Mouse (Mus musculus): ENCODE data around the gene Slc12a1. TPM values are rescaled to one million over a fixed set of nuclear protein-coding genes. Genes with fewer than 3 reads are reported as not detected.

Gene Slc12a1
- total and polyA plus RNA-seq, 2 experiments from 2014 or later, result not detected

- no peaks in the 10 kb centered on the region for H3K4me1 ChIP-seq (ENCODE audit: control insufficient read depth, insufficient read depth)
- DNase-seq (ENCODE audit: low spot score), result peak; percentile 43
- no peak overlapping the region for H3K27ac ChIP-seq (ENCODE audit: low read depth)
- 21% methylated on average over 9 of the region's 9 CpGs for whole genome bisulfite sequencing
- no peak overlapping the region for H3K4me3 ChIP-seq (ENCODE audit: low read depth, low read length)
- H3K4me2 ChIP-seq (ENCODE audit: low read depth, low read length), result no peak overlapping the region
- no peaks in the 10 kb centered on the region for H3K9me3 ChIP-seq (replicated peaks; ENCODE audit: control insufficient read depth, low read length)
- H3K27me3 ChIP-seq (ENCODE audit: control insufficient read depth, insufficient read depth, low read length), result no peaks in the 10 kb centered on the region
- no peak for ATAC-seq (ENCODE audit: insufficient read depth, low read depth)
- H3K36me3 ChIP-seq (replicated peaks; ENCODE audit: control insufficient read depth, insufficient read depth, low read length), result no peaks in the 10 kb centered on the region
- no peak for TF ChIP-seq EP300 (IDR thresholded peaks at IDR 0.05; ENCODE audit: low read depth)
- no peak for TF ChIP-seq CTCF (IDR thresholded peaks at IDR 0.05; ENCODE audit: low read depth)
- H3K9ac ChIP-seq (replicated peaks; ENCODE audit: low read depth, low read length), result no peak overlapping the region
Measured at GRCm38 (mm10) chr2:125263753-125264152, 111.4 kb downstream of the Slc12a1 start.

GRCm38 (mm10) chr2:125268876-125269275 lies 116.6 kb downstream of the Slc12a1 start:
- no peak for TF ChIP-seq EP300 (IDR thresholded peaks at IDR 0.05; ENCODE audit: low read depth)
- TF ChIP-seq CTCF (IDR thresholded peaks at IDR 0.05; ENCODE audit: low read depth), result no peak
- 54% methylated on average over 1 of the region's 1 CpGs for WGBS
- ATAC-seq (ENCODE audit: insufficient read depth, low read depth) (no peak), DNase-seq (ENCODE audit: low spot score) (no peak)
- H3K27me3 ChIP-seq (ENCODE audit: control insufficient read depth, insufficient read depth, low read length), result no peaks in the 10 kb centered on the region
- H3K9ac ChIP-seq (replicated peaks; ENCODE audit: low read depth, low read length), result no peak overlapping the region
- H3K36me3 ChIP-seq (replicated peaks; ENCODE audit: control insufficient read depth, insufficient read depth, low read length), result no peaks in the 10 kb centered on the region
- H3K27ac ChIP-seq (ENCODE audit: low read depth), result no peak overlapping the region
- H3K4me2 ChIP-seq (ENCODE audit: low read depth, low read length), result no peak overlapping the region
- H3K9me3 ChIP-seq (replicated peaks; ENCODE audit: control insufficient read depth, low read length), result 0 out of 2 replicates have a peak, but pooled peaks cover 5% of the 10 kb centered on the region
- H3K4me1 ChIP-seq (ENCODE audit: control insufficient read depth, insufficient read depth), result no peaks in the 10 kb centered on the region
- H3K4me3 ChIP-seq (ENCODE audit: low read depth, low read length), result no peak overlapping the region

DNA sequence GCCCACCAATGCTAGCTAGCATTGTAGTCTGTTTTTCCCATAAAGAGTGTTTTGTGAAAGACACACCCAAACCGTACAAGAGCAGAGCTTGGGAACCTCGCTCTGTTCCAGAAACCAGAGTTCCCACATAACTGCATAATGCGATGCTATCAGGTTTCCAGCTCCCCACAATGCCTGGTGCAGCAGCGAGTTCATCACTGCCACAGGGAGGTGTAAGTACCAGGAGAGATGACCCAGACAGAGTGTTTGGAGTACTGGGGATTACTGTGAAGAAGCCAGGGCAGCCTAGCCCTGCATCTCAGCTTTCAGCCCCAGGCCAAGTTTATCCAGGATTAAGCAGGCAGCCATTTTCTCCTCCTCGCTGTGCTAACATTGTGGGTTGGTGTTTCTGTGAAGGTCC lies 123.3 kb downstream of the Slc12a1 start:
- ATAC-seq (ENCODE audit: insufficient read depth, low read depth) (no peak), DNase-seq (ENCODE audit: low spot score) (no peak)
- TF ChIP-seq EP300 (IDR thresholded peaks at IDR 0.05; ENCODE audit: low read depth) (no peak), CTCF (IDR thresholded peaks at IDR 0.05; ENCODE audit: low read depth) (no peak)
- Histone ChIP-seq H3K36me3 (replicated peaks; ENCODE audit: control insufficient read depth, insufficient read depth, low read length) (no peaks in the 10 kb centered on the region), H3K9ac (replicated peaks; ENCODE audit: low read depth, low read length) (no peak overlapping the region), H3K4me1 (ENCODE audit: control insufficient read depth, insufficient read depth) (peaks cover 4% of the 10 kb centered on the region; the same call in 1 of the 2 replicates), H3K4me2 (ENCODE audit: low read depth, low read length) (no peak overlapping the region), H3K4me3 (ENCODE audit: low read depth, low read length) (no peak overlapping the region), H3K27me3 (ENCODE audit: control insufficient read depth, insufficient read depth, low read length) (no peaks in the 10 kb centered on the region), H3K9me3 (replicated peaks; ENCODE audit: control insufficient read depth, low read length) (0 out of 2 replicates have a peak, but pooled peaks cover 5% of the 10 kb centered on the region), H3K27ac (ENCODE audit: low read depth) (no peak overlapping the region)
- WGBS, result 68% methylated on average over 5 of the region's 5 CpGs

- Histone ChIP-seq H3K4me3 (ENCODE audit: low read depth, low read length) (no peak overlapping the region), H3K9ac (replicated peaks; ENCODE audit: low read depth, low read length) (no peak overlapping the region), H3K36me3 (replicated peaks; ENCODE audit: control insufficient read depth, insufficient read depth, low read length) (no peaks in the 10 kb centered on the region), H3K27me3 (ENCODE audit: control insufficient read depth, insufficient read depth, low read length) (no peaks in the 10 kb centered on the region), H3K27ac (ENCODE audit: low read depth) (no peak overlapping the region), H3K9me3 (replicated peaks; ENCODE audit: control insufficient read depth, low read length) (0 out of 2 replicates have a peak, but pooled peaks cover under 1% of the 10 kb centered on the region), H3K4me2 (ENCODE audit: low read depth, low read length) (no peak overlapping the region), H3K4me1 (ENCODE audit: control insufficient read depth, insufficient read depth) (peaks cover 4% of the 10 kb centered on the region; the same call in 1 of the 2 replicates)
- no peak for ATAC-seq (ENCODE audit: insufficient read depth, low read depth)
- TF ChIP-seq CTCF (IDR thresholded peaks at IDR 0.05; ENCODE audit: low read depth), result no peak
- TF ChIP-seq EP300 (IDR thresholded peaks at IDR 0.05; ENCODE audit: low read depth), result no peak
- no peak for DNase-seq (ENCODE audit: low spot score)
- WGBS, result 84% methylated on average over 5 of the region's 5 CpGs
Measured at GRCm38 (mm10) chr2:125276692-125277091, 124.4 kb downstream of the Slc12a1 start.

DNA sequence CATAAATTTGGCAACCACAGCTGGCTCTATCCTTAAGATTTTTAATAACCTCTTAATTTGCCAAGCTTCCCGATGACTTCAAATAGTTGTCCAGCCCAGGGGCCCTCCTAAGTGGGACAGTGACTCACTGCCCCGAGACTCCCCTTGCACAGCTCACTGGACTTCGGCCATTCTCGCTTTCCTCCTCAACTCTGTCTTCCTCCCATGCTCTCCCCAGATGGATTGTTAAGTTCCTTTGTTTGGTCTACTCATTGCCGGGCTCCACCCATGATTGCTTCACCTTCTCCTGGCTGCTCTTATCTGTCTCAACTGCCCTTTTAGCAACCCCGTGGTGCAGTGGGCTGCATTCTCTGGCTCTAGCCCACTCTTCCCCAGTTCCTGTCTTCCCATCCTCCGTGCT lies 126.2 kb downstream of the Slc12a1 start:
- ATAC-seq (ENCODE audit: insufficient read depth, low read depth), result peak; percentile 30; the same call in 1 of the 2 replicates
- Histone ChIP-seq H3K36me3 (replicated peaks; ENCODE audit: control insufficient read depth, insufficient read depth, low read length) (no peaks in the 10 kb centered on the region), H3K9ac (replicated peaks; ENCODE audit: low read depth, low read length) (no peak overlapping the region), H3K4me2 (ENCODE audit: low read depth, low read length) (no peak overlapping the region), H3K27me3 (ENCODE audit: control insufficient read depth, insufficient read depth, low read length) (no peaks in the 10 kb centered on the region), H3K27ac (ENCODE audit: low read depth) (no peak overlapping the region), H3K4me1 (ENCODE audit: control insufficient read depth, insufficient read depth) (peaks cover 4% of the 10 kb centered on the region; the same call in 1 of the 2 replicates), H3K9me3 (replicated peaks; ENCODE audit: control insufficient read depth, low read length) (no peaks in the 10 kb centered on the region), H3K4me3 (ENCODE audit: low read depth, low read length) (no peak overlapping the region)
- 48% methylated on average over 7 of the region's 7 CpGs for WGBS
- no peak for TF ChIP-seq EP300 (IDR thresholded peaks at IDR 0.05; ENCODE audit: low read depth)
- TF ChIP-seq CTCF (IDR thresholded peaks at IDR 0.05; ENCODE audit: low read depth), result no peak
- DNase-seq (ENCODE audit: low spot score), result no peak

Other genes starting within 250 kb of the Slc12a1 start
- not detected in 2 replicates for gene Slc24a5, start 84.4 kb upstream of the Slc12a1 start, total RNA-seq (2014; rRNA removed; ENCODE audit: low replicate concordance)
- 0.82 and 1.1 TPM in 2 replicates for gene Slc24a5, start 84.4 kb upstream of the Slc12a1 start, polyA plus RNA-seq (2015; fragmentation: Nextera tagmentation; extraction: Ambion mirVana)
- gene Myef2, start 28.8 kb upstream of the Slc12a1 start, total RNA-seq (2014; rRNA removed; ENCODE audit: low replicate concordance), result 14.5 and 15.3 TPM in 2 replicates
- 24.3 and 25.9 TPM in 2 replicates for gene Myef2, start 28.8 kb upstream of the Slc12a1 start, polyA plus RNA-seq (2015; fragmentation: Nextera tagmentation; extraction: Ambion mirVana)
- not detected in 2 replicates for gene Ctxn2, start 15.8 kb upstream of the Slc12a1 start, total RNA-seq (2014; rRNA removed; ENCODE audit: low replicate concordance)
- not detected in 2 replicates for gene Ctxn2, start 15.8 kb upstream of the Slc12a1 start, polyA plus RNA-seq (2015; fragmentation: Nextera tagmentation; extraction: Ambion mirVana)
- gene Dut, start 94.7 kb downstream of the Slc12a1 start, total RNA-seq (2014; rRNA removed; ENCODE audit: low replicate concordance), result 76.1 and 93.0 TPM in 2 replicates
- gene Dut, start 94.7 kb downstream of the Slc12a1 start, polyA plus RNA-seq (2015; fragmentation: Nextera tagmentation; extraction: Ambion mirVana), result 69.1 and 73.4 TPM in 2 replicates

Data from heart, postnatal 0 days (tissue).